ENCODE assay signal across 21 mouse cellular contexts in the genomic region with DNA sequence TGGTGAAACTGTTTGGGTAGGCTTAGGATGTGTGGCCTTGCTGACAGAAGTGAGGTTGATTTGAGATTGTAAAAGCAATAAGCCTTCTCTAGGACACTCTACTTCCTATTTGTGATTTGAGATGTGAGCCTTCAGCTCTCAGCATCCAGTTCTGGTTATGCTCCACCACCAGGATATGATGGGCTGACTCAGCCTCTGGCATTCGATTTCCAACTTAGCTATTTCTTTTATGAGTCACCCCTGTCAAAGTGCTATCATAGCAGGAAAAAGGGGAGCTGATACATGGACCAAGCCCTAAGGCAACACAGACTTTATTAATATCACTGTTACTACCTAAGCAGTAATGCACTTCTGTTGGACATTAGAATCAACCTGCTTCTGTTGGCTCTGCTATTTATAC.
"Had no signal": no experiment of that assay in that cellular context is flagged by ENCODE, and none has a peak within 500 bp of the region (broad histone marks: within the 10 kb centered on the region; RNA-seq: fewer than 3 reads in every experiment).

No protein-coding gene starts in this region.

- DNase-seq: kidney, postnatal 14 days; kidney, postnatal 4 days; layer of hippocampus, adult 9-11 months; liver; lung, adult 18-20 months; lung, postnatal 10 days; lung, postnatal 36 days; midbrain, embryonic 14.5 days; right cerebral cortex, adult 18-20 months; right cerebral cortex, postnatal 14 days; right cerebral cortex, postnatal 4 days; thymus, postnatal 25 days had no signal

- H3K36me3 ChIP-seq: limb, embryonic 10.5 days; limb, embryonic 13.5 days; liver, embryonic 12.5 days; liver, embryonic 15.5 days; lung, embryonic 15.5 days; neural tube, embryonic 12.5 days; neural tube, embryonic 15.5 days had no signal

- H3K4me2 ChIP-seq: limb, embryonic 13.5 days; liver, embryonic 12.5 days; liver, embryonic 15.5 days; lung, embryonic 15.5 days; midbrain, embryonic 11.5 days; neural tube, embryonic 12.5 days; neural tube, embryonic 15.5 days had no signal

- H3K9ac ChIP-seq: limb, embryonic 13.5 days; liver, embryonic 12.5 days; liver, embryonic 15.5 days; lung, embryonic 15.5 days; neural tube, embryonic 12.5 days; neural tube, embryonic 15.5 days had no signal

- H3K4me1 ChIP-seq: limb, embryonic 10.5 days; limb, embryonic 13.5 days; liver, embryonic 12.5 days; liver, embryonic 15.5 days; lung, embryonic 15.5 days; neural tube, embryonic 12.5 days had no signal

- H3K4me3 ChIP-seq: layer of hippocampus, adult 2 months; limb, embryonic 10.5 days; limb, embryonic 13.5 days; liver, embryonic 12.5 days; liver, embryonic 15.5 days; lung, embryonic 15.5 days; neural tube, embryonic 12.5 days; neural tube, embryonic 15.5 days had no signal

- H3K27ac ChIP-seq: layer of hippocampus, adult 2 months; limb, embryonic 10.5 days; limb, embryonic 13.5 days; liver, embryonic 12.5 days; liver, embryonic 15.5 days; lung, embryonic 15.5 days; neural tube, embryonic 12.5 days; neural tube, embryonic 15.5 days had no signal

- H3K9me3 ChIP-seq: limb, embryonic 10.5 days; limb, embryonic 13.5 days; liver, embryonic 12.5 days; liver, embryonic 15.5 days; lung, embryonic 15.5 days; neural tube, embryonic 12.5 days; neural tube, embryonic 15.5 days had no signal

- H3K27me3 ChIP-seq: limb, embryonic 13.5 days; liver, embryonic 12.5 days; liver, embryonic 15.5 days; lung, embryonic 15.5 days; neural tube, embryonic 12.5 days; neural tube, embryonic 15.5 days had no signal

- ATAC-seq: liver, embryonic 12.5 days had no signal
